Mouse (Mus musculus): ENCODE data around the gene Tspan10. TPM values are rescaled to one million over a fixed set of nuclear protein-coding genes. Genes with fewer than 3 reads are reported as not detected.

Tspan10 gene
- polyA plus RNA-seq, 1 experiment from 2014 or later: not detected

DNA sequence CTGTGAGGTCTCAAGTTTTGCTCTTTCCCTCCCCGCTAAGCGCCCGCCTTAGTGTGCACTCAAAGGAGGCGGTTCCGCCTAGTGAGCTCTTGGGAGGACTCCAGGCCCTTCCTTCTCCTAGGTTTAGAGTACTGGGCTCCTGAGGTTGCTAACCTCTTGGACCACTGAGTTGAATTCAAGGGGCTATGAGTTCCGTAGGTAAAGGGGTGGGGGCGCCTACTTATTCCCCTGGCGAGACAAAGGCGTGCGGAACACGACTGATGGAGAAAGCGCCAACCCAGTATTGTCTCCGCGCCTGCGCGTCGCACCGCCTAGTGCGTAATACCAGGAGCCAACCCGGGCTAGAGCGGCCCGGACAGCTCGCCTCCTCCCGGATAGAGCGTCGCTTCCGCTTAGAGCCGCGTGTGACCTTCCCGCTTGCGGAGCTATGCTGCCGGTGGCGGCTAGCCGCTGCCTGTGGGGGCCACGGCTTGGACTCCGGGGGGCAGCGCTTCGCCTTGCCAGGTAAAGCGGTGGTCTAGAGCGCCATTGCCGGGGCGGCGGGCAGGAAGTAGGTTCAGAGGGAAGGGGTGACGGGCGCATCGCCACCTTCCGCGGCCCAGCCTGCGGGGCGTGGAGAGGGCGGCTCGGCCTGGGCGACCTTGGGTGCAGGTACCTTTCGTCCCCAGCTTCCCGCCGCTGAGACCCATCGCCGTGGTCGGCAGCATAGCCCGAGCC, 42.0 kb downstream of the Tspan10 start, which contains the start of gene Mrpl12:
TSS of gene Mrpl12 (plus strand) at position 349 of the 717 bp plus-strand sequence.
- Histone ChIP-seq H3K27me3 (ENCODE audit: control insufficient read depth, insufficient read depth, low read depth, low read length) (no peaks in the 10 kb centered on the region), H3K9me3 (replicated peaks; ENCODE audit: control insufficient read depth, low read length) (no peaks in the 10 kb centered on the region), H3K36me3 (ENCODE audit: control insufficient read depth, insufficient read depth) (peaks cover 39% of the 10 kb centered on the region), H3K27ac (ENCODE audit: low read length) (peak within 1 kb of the TSS; percentile 72), H3K4me2 (ENCODE audit: low read depth, low read length) (peak within 1 kb of the TSS; percentile 89), H3K4me1 (ENCODE audit: control insufficient read depth, low read depth, low read length) (peaks cover 27% of the 10 kb centered on the region), H3K9ac (ENCODE audit: low read depth, low read length) (peak within 1 kb of the TSS; percentile 84), H3K4me3 (ENCODE audit: low read depth, low read length) (peak within 1 kb of the TSS; percentile 95)
- WGBS (ENCODE audit: insufficient replicate concordance): 0% methylated on average over 57 of the region's 60 CpGs
- peak; percentile 88 for ATAC-seq (ENCODE audit: low read depth)

DNA sequence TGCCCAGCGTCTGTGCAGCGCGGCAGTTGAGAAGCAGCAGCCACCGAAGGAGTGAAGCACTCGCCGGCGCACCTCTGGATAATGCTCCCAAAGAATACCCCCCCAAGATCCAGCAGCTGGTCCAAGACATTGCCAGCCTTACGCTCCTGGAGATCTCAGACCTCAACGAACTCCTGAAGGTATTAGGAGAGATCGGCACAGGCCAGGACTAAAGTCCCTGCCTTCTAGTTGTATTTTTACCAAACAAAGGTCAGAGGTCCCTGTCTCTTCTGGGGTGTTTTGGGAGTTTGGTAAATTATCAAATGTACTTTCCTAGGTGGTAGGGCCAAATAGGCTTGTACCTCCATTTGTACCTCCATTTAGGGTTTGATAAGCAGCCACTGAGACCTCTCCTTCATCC, 42.8 kb downstream of the Tspan10 start:
- no peak for ATAC-seq (ENCODE audit: low read depth)
- Histone ChIP-seq H3K9me3 (replicated peaks; ENCODE audit: control insufficient read depth, low read length) (no peaks in the 10 kb centered on the region), H3K27ac (ENCODE audit: low read length) (peak overlapping the region; percentile 72), H3K9ac (ENCODE audit: low read depth, low read length) (peak overlapping the region; percentile 84), H3K27me3 (ENCODE audit: control insufficient read depth, insufficient read depth, low read depth, low read length) (no peaks in the 10 kb centered on the region), H3K36me3 (ENCODE audit: control insufficient read depth, insufficient read depth) (peaks cover 32% of the 10 kb centered on the region), H3K4me2 (ENCODE audit: low read depth, low read length) (peak overlapping the region; percentile 89), H3K4me3 (ENCODE audit: low read depth, low read length) (peak overlapping the region; percentile 95), H3K4me1 (ENCODE audit: control insufficient read depth, low read depth, low read length) (peaks cover 30% of the 10 kb centered on the region)
- 4% methylated on average over 10 of the region's 10 CpGs for WGBS (ENCODE audit: insufficient replicate concordance)

DNA sequence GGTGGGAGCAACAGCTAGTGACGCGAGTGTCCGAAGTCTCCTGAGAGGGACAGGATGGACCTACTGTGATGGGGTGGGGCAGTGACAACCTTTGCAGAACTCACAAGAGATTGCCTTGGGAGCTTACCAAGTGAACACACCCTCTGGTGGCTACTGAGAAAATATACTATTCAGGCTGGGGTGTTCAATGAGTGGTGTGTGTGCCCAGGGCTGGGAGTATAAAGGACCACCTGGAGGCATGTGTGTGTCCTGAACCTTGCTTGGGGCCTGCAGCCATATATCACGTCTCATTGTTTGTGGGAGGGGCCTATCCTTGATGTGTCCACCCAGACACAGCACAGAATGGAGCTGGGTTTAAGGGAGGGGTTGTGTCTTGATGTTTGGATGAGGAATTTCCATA, 46.1 kb downstream of the Tspan10 start:
- H3K4me3 ChIP-seq (ENCODE audit: low read depth, low read length): no peak overlapping the region
- H3K27ac ChIP-seq (ENCODE audit: low read length): no peak overlapping the region
- H3K4me1 ChIP-seq (ENCODE audit: control insufficient read depth, low read depth, low read length): peaks cover 56% of the 10 kb centered on the region
- H3K9ac ChIP-seq (ENCODE audit: low read depth, low read length): no peak overlapping the region
- H3K27me3 ChIP-seq (ENCODE audit: control insufficient read depth, insufficient read depth, low read depth, low read length): no peaks in the 10 kb centered on the region
- H3K9me3 ChIP-seq (replicated peaks; ENCODE audit: control insufficient read depth, low read length): no peaks in the 10 kb centered on the region
- WGBS (ENCODE audit: insufficient replicate concordance): 69% methylated on average over 4 of the region's 4 CpGs
- H3K36me3 ChIP-seq (ENCODE audit: control insufficient read depth, insufficient read depth): peaks cover 11% of the 10 kb centered on the region
- H3K4me2 ChIP-seq (ENCODE audit: low read depth, low read length): no peak overlapping the region
- ATAC-seq (ENCODE audit: low read depth): no peak

DNA sequence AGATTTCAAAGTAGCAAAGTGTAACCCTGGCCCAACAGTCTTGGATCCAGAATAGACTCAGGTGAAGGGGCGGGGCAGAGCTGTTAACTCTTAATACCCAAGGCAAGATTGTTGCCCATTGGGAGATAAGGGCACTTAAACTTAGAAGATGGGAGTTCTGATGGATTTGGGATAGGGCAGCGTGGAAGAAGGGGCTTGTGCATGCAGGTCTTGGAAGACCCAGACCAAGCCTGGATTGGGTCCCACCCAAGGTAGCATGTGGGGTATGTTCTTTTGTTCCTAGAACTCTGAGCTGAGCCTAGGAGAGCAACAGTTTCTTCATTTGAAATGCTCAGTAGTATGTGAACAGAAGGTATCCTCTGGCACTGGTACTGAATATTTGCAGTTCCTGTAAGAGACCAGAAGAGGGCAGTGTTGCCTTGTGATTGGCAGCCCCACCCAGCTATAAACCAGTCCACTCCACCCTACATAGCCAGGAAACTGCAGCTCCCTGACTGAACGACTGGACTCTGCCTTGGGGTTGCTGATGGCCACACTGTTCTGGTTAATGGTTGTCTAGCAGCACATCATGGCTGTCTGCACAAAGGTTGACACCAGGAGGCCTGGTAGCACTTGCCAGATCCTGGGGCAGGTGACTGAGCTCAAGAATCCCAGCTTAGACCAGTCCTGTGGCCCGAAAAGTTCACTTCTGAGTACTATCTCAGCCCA, 46.8 kb downstream of the Tspan10 start:
- peak; percentile 64 for ATAC-seq (ENCODE audit: low read depth)
- Histone ChIP-seq H3K27ac (ENCODE audit: low read length) (peak overlapping the region; percentile 50), H3K4me1 (ENCODE audit: control insufficient read depth, low read depth, low read length) (peaks cover 53% of the 10 kb centered on the region), H3K27me3 (ENCODE audit: control insufficient read depth, insufficient read depth, low read depth, low read length) (no peaks in the 10 kb centered on the region), H3K4me2 (ENCODE audit: low read depth, low read length) (no peak overlapping the region), H3K4me3 (ENCODE audit: low read depth, low read length) (no peak overlapping the region), H3K9ac (ENCODE audit: low read depth, low read length) (no peak overlapping the region), H3K9me3 (replicated peaks; ENCODE audit: control insufficient read depth, low read length) (no peaks in the 10 kb centered on the region), H3K36me3 (ENCODE audit: control insufficient read depth, insufficient read depth) (peaks cover 10% of the 10 kb centered on the region)
- 49% methylated on average over 4 of the region's 4 CpGs for WGBS (ENCODE audit: insufficient replicate concordance)

DNA sequence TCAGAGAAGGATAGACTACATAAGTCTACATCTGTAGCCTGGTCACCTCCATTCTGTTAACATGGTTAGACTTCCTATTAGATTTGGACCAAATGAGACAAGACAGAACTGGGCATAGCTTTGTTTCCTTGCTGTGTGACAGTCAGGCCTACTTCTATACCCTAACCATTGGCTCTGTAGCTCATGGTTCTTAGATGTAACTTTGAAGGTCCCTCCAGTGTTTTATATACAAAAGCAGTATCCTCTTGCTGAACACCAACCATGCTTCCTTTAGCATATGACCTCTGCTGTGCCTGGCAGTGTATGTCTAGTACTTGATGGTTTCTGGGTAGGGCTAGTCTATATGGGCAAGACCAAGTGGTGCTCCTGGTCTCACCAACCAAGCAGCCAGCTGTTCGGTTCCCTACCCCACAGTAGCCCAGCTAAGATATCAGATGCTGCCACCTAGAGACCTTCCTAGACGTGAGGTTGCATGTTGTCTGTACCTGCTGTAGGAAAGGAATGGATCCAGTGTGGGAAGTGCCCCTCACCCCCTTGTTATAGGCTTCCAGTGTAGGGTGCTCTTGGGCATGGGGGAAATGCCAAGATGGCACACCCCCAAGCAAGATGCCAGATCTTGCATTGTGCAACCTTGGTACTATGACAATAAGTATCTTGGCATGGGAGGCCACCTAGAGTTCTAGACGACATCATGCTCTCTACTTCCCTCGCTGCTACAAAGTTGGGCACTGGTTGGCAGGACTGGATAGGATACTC, 48.0 kb downstream of the Tspan10 start:
- Histone ChIP-seq H3K4me1 (ENCODE audit: control insufficient read depth, low read depth, low read length) (peaks cover 48% of the 10 kb centered on the region), H3K4me3 (ENCODE audit: low read depth, low read length) (no peak overlapping the region)
- 30% methylated on average over 4 of the region's 4 CpGs for WGBS (ENCODE audit: insufficient replicate concordance)

DNA sequence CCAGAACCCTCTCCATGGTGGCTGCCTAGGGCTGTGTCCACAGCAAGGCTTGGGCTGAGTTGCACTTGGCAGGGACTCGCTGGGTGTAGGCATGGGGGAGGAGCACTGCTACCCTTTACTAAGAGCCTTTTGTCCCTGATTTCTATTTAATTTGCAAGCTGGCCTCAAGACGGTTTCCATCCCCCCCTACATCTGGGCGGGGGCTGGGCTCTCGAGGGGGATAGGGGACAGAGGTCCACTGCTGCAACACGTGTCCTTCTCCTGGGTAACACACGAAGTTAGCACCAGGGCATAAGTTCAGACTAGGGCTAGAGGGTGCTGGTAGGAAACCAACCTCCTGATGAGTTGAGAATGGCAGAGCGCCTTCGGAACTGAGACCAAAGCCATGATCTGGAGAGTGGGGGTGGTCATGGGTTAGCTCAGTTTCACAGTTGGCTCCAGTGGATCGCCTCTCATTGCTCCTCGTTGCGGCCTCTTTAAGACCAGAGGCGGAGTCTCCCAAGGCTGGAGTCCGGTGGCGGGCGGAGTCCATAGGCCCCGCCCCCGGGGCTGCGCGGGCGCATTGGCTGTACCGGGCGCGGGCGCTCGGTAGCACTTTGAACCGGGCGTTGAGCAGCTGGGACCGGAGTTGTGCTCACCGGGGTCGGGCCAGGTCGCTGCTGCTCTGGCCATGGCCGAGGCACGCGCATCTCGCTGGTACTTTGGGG, 49.0 kb downstream of the Tspan10 start, which contains the start of gene Slc25a10:
TSS of gene Slc25a10 (plus strand) at position 524 of the 707 bp plus-strand sequence.
- Histone ChIP-seq H3K4me1 (ENCODE audit: control insufficient read depth, low read depth, low read length) (peaks cover 41% of the 10 kb centered on the region), H3K9ac (ENCODE audit: low read depth, low read length) (peak within 1 kb of the TSS; percentile 93), H3K27me3 (ENCODE audit: control insufficient read depth, insufficient read depth, low read depth, low read length) (no peaks in the 10 kb centered on the region), H3K27ac (ENCODE audit: low read length) (peak within 1 kb of the TSS; percentile 89), H3K9me3 (replicated peaks; ENCODE audit: control insufficient read depth, low read length) (no peaks in the 10 kb centered on the region), H3K36me3 (ENCODE audit: control insufficient read depth, insufficient read depth) (peaks cover 19% of the 10 kb centered on the region), H3K4me3 (ENCODE audit: low read depth, low read length) (peak within 1 kb of the TSS; percentile 93), H3K4me2 (ENCODE audit: low read depth, low read length) (peak within 1 kb of the TSS; percentile 98)
- 0% methylated on average over 35 of the region's 35 CpGs for WGBS (ENCODE audit: insufficient replicate concordance)
- ATAC-seq (ENCODE audit: low read depth): peak; percentile 84

More for the DNA sequence above, 48.0 kb downstream of the Tspan10 start:
- Histone ChIP-seq H3K4me2 (ENCODE audit: low read depth, low read length) (0 out of 2 replicates have a peak overlapping the region, but pooled peaks have one; percentile 98), H3K36me3 (ENCODE audit: control insufficient read depth, insufficient read depth) (peaks cover 15% of the 10 kb centered on the region), H3K27me3 (ENCODE audit: control insufficient read depth, insufficient read depth, low read depth, low read length) (no peaks in the 10 kb centered on the region), H3K9me3 (replicated peaks; ENCODE audit: control insufficient read depth, low read length) (no peaks in the 10 kb centered on the region), H3K9ac (ENCODE audit: low read depth, low read length) (no peak overlapping the region; the same call in 1 of the 2 replicates), H3K27ac (ENCODE audit: low read length) (peak overlapping the region; percentile 89)
- no peak for ATAC-seq (ENCODE audit: low read depth)

DNA sequence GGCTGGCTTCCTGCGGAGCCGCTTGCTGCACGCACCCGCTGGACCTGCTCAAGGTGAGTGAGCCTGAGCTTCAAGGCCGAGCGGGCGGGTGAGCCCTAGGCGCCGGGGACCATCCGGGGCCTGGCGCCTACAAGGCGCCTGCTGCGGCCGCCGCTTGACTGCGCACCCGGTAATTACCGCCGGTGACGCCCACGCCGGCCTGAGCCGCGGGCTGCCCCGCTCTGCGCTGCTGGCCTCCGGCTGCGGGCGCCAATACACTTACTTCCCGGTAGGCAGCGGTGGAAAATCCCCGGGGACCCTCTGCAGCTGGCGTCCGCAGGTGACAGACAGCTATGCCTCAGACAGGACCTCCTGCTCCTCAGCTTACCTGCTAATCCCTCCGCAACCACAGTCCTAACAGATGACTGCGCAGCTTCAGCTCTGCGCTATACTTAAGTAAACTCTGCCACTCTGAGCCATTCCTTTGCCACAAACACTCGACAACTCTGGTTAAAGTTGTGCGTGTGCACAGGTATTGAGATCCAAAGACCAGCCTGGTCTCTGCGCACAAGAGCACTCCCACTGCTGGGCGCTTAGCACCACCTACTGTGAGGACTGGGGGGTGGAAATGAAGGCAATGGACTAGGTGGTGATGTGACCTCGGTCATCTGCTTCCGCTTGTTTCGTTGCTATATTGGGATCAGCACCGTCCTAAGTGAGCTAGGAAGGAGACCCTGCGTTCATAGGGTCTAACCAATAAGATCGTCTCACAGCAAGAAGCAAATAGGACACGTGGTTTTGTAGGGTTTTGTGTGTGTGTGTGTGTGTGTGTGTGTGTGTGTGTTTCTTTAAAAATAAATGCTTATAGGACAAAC, 49.8 kb downstream of the Tspan10 start:
- Histone ChIP-seq H3K4me2 (ENCODE audit: low read depth, low read length) (peak overlapping the region; percentile 98), H3K4me1 (ENCODE audit: control insufficient read depth, low read depth, low read length) (peaks cover 35% of the 10 kb centered on the region), H3K36me3 (ENCODE audit: control insufficient read depth, insufficient read depth) (peaks cover 17% of the 10 kb centered on the region), H3K4me3 (ENCODE audit: low read depth, low read length) (peak overlapping the region; percentile 93), H3K27me3 (ENCODE audit: control insufficient read depth, insufficient read depth, low read depth, low read length) (no peaks in the 10 kb centered on the region), H3K9me3 (replicated peaks; ENCODE audit: control insufficient read depth, low read length) (no peaks in the 10 kb centered on the region), H3K9ac (ENCODE audit: low read depth, low read length) (peak overlapping the region; percentile 93), H3K27ac (ENCODE audit: low read length) (peak overlapping the region; percentile 89)
- ATAC-seq (ENCODE audit: low read depth): peak; percentile 50
- WGBS (ENCODE audit: insufficient replicate concordance): under 1% methylated on average over 47 of the region's 48 CpGs

DNA sequence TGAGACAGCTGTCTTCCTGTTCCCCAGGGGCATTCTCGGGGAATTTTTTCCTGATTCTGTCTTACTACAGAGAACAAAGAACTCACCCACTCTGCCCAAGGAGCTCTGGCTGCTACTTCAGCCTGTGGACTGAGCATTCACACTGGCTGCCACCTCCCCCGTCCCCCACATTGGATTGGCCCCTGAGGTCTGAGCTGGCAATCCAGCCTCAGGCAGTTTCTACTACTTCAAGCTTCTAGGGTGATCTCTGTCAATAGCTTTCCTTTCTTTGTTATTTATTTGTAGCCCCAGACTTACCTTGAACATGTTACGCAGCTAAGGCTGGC, 50.4 kb downstream of the Tspan10 start:
- Histone ChIP-seq H3K4me1 (ENCODE audit: control insufficient read depth, low read depth, low read length) (peaks cover 35% of the 10 kb centered on the region), H3K9me3 (replicated peaks; ENCODE audit: control insufficient read depth, low read length) (no peaks in the 10 kb centered on the region), H3K27me3 (ENCODE audit: control insufficient read depth, insufficient read depth, low read depth, low read length) (no peaks in the 10 kb centered on the region), H3K4me3 (ENCODE audit: low read depth, low read length) (peak overlapping the region; percentile 93), H3K36me3 (ENCODE audit: control insufficient read depth, insufficient read depth) (peaks cover 14% of the 10 kb centered on the region), H3K9ac (ENCODE audit: low read depth, low read length) (peak overlapping the region; percentile 93), H3K4me2 (ENCODE audit: low read depth, low read length) (peak overlapping the region; percentile 98), H3K27ac (ENCODE audit: low read length) (peak overlapping the region; percentile 89)
- 35% methylated on average over 3 of the region's 3 CpGs for WGBS (ENCODE audit: insufficient replicate concordance)
- ATAC-seq (ENCODE audit: low read depth): no peak

All from liver, embryonic 16.5 days (tissue).